Mouse (Mus musculus) thymus, adult 2 months (tissue): Measurements from ENCODE around the gene Amfr. TPM values are rescaled to one million over a fixed set of nuclear protein-coding genes. Genes with fewer than 3 reads are reported as not detected.

Source experiments
- DNase-seq: peaks from one replicate; pipeline ENCODE4 v3.0.0; 2021
- H3K27ac ChIP-seq: fragments of 200-500 bp; 2 replicates; pipeline ENCODE4 v1.5.1; 2012; ENCODE audit warnings: low read length, control low read depth; ENCODE audit not compliant: control insufficient read depth, insufficient read depth
- H3K27me3 ChIP-seq: fragments of 200-500 bp; 2 replicates; pipeline ENCODE4 v1.6.1; 2012; ENCODE audit warnings: mild to moderate bottlenecking, low read length, moderate library complexity, mixed read lengths; ENCODE audit not compliant: control insufficient read depth, insufficient read depth
- H3K36me3 ChIP-seq: fragments of 200-500 bp; 2 replicates; pipeline ENCODE4 v1.6.1; 2012; ENCODE audit warnings: mild to moderate bottlenecking, low read length, moderate library complexity; ENCODE audit not compliant: control insufficient read depth, insufficient read depth
- H3K4me1 ChIP-seq: fragments of 200-500 bp; replicated peaks from 2 replicates; pipeline ENCODE4 v1.6.1; 2012; ENCODE audit warnings: low read length; ENCODE audit not compliant: control insufficient read depth, insufficient read depth
- H3K4me3 ChIP-seq: fragments of 200-500 bp; 2 replicates; pipeline ENCODE4 v1.5.1; 2012; ENCODE audit warnings: mild to moderate bottlenecking, low read length, control low read depth, moderate library complexity; ENCODE audit not compliant: control insufficient read depth, insufficient read depth
- CTCF ChIP-seq: fragments of 200-500 bp; IDR thresholded peaks from 2 replicates; pipeline ENCODE4 v1.5.1; 2012; ENCODE audit warnings: mild to moderate bottlenecking, control low read depth, low read length, moderate library complexity, borderline replicate concordance; ENCODE audit not compliant: control insufficient read depth, poor library complexity, insufficient read depth; ENCODE audit errors: extremely low read depth
- POLR2A ChIP-seq: fragments of 200-500 bp; IDR thresholded peaks from 2 replicates; pipeline ENCODE4 v1.6.1; 2012; ENCODE audit warnings: mild to moderate bottlenecking, low read length, control low read depth, moderate library complexity; ENCODE audit not compliant: control insufficient read depth, poor library complexity, insufficient read depth; ENCODE audit errors: extremely low read depth
- WGBS: fragments of 180-500 bp; shearing (Covaris S2); methylation state at CpG from one replicate; pipeline ENCODE4 v1.1.7; 2018; 5-methylcytosine and 5-hydroxymethylcytosine counted together
- polyA plus RNA-seq: library from polyadenylated mRNA; depleted of rRNA; stranded (reverse); fragments of >200 nt; gene quantifications from 2 replicates; pipeline ENCODE4 v1.2.3, GENCODE M21; 2012

The Amfr gene
- polyA plus RNA-seq, 1 experiment, result 101 TPM

GRCm38 (mm10) chr8:93958402-93958801, 54.2 kb downstream of the Amfr start:
- no peaks in the 10 kb centered on the region for H3K27me3 ChIP-seq
- WGBS, result 91% methylated on average over 9 of the region's 9 CpGs
- DNase-seq, result no peak
- no peak overlapping the region for H3K27ac ChIP-seq
- H3K4me3 ChIP-seq, result no peak overlapping the region
- no peaks in the 10 kb centered on the region for H3K4me1 ChIP-seq
- no peak for TF ChIP-seq POLR2A
- TF ChIP-seq CTCF, result no peak
- H3K36me3 ChIP-seq, result no peaks in the 10 kb centered on the region

DNA sequence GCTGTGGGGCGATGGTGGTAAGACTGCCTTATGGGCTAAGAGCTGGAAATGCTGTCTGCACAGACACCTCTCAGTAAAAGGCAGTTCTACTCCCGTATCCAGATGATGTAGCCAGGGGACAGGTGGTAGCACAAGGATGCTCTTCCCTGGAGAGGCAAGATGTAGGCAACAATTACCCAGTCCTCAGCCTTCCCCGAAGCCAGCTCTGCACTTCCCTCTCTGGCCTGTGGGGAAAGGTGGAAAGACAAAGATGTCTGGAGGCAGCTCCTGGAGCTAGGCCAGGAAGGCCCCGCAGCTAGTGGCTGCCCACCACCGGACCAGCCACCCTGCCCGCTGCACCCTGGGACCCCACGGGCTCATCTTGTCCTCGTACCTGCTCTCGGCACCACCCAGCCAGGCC, 60.1 kb downstream of the Amfr start:
- no peaks in the 10 kb centered on the region for H3K36me3 ChIP-seq
- no peak for TF ChIP-seq POLR2A
- no peak for TF ChIP-seq CTCF
- WGBS, result 89% methylated on average over 9 of the region's 9 CpGs
- H3K4me1 ChIP-seq, result no peaks in the 10 kb centered on the region
- no peak for DNase-seq
- H3K27me3 ChIP-seq, result no peaks in the 10 kb centered on the region
- H3K4me3 ChIP-seq, result no peak overlapping the region
- H3K27ac ChIP-seq, result no peak overlapping the region

GRCm38 (mm10) chr8:93950133-93950532, 62.5 kb downstream of the Amfr start:
- no peak overlapping the region for H3K27ac ChIP-seq
- DNase-seq, result no peak
- no peaks in the 10 kb centered on the region for H3K4me1 ChIP-seq
- H3K4me3 ChIP-seq, result no peak overlapping the region
- WGBS, result 89% methylated on average over 14 of the region's 14 CpGs
- H3K36me3 ChIP-seq, result no peaks in the 10 kb centered on the region
- no peaks in the 10 kb centered on the region for H3K27me3 ChIP-seq
- no peak for TF ChIP-seq POLR2A
- TF ChIP-seq CTCF, result no peak

GRCm38 (mm10) chr8:93946397-93946796, 66.2 kb downstream of the Amfr start:
- no peaks in the 10 kb centered on the region for H3K27me3 ChIP-seq
- H3K27ac ChIP-seq, result no peak overlapping the region
- 100% methylated on average over 1 of the region's 1 CpGs for WGBS
- no peak for DNase-seq
- no peak for TF ChIP-seq CTCF
- H3K4me3 ChIP-seq, result no peak overlapping the region
- no peaks in the 10 kb centered on the region for H3K4me1 ChIP-seq
- H3K36me3 ChIP-seq, result no peaks in the 10 kb centered on the region

DNA sequence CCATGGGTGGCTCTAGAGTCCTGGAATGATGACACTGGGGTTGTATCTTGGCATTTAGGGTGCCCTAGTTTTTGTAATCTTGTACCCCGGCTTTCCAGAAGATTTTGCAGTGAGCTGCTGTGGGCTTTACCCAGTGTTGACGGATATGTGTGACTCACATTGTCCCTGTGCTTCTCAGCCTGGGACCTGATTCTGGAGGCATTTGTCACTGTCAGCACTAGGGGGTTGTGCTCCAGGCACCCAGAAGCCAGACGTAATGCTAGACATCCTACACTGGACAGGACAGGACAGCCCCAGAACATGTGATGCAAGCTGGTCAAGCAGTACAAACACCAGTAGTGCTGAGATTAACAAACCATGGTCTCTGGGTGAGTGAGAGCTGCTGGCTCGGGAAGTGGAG, 66.9 kb downstream of the Amfr start:
- Histone ChIP-seq H3K27ac (no peak overlapping the region), H3K36me3 (no peaks in the 10 kb centered on the region), H3K4me1 (no peaks in the 10 kb centered on the region), H3K4me3 (no peak overlapping the region), H3K27me3 (no peaks in the 10 kb centered on the region)
- no peak for DNase-seq
- TF ChIP-seq CTCF, result no peak
- no peak for TF ChIP-seq POLR2A
- 92% methylated on average over 4 of the region's 4 CpGs for WGBS

DNA sequence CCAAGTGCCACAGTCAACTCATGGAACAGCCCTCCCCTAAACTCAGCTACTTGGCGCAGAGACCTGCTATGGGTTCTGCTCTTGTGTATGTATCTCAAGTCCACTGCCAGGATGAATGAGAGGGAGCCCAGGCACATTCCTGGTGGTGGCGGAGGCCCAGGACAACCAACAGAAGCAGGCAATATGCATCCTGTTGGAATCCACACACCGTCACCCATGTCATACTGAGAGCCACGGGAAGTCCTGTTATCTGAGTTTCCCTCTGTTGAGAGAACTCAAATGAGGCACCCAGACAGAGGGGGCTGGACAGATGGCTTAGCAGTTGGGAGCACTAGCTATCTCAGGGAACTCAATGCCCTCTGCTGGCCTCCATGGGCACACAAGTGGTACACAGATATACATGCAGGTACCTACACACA, 71.0 kb downstream of the Amfr start:
- Histone ChIP-seq H3K4me1 (no peaks in the 10 kb centered on the region), H3K4me3 (no peak overlapping the region), H3K27me3 (no peaks in the 10 kb centered on the region), H3K36me3 (no peaks in the 10 kb centered on the region), H3K27ac (no peak overlapping the region)
- no peak for TF ChIP-seq POLR2A
- TF ChIP-seq CTCF, result no peak
- WGBS, result 65% methylated on average over 4 of the region's 4 CpGs
- DNase-seq, result no peak
